Mouse (Mus musculus): ENCODE measurements around the gene Pcsk5.

DNA sequence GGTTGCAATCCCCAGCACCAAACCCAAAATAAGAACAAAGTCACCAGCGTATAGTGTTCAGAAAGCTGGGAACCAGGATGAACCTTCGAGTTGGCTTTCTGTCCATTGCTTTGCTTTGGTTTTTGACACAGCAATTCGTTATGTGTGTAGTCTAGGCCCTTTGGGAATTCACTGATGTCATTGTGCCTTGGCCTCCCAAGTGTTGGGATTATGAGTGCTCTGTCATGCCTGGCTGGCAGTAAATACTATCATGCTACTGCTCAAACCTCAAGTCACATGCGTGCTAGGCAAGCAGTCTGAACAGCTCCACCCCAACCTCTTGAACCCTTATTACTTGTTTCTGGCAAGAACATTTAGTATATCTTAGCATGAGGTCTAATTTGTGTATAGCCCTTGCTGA, 434.3 kb downstream of the Pcsk5 start:
- TF ChIP-seq POLR2A (IDR thresholded peaks at IDR 0.05; ENCODE audit: insufficient read length, low read depth) (no peak), TCF12 (IDR thresholded peaks at IDR 0.05; ENCODE audit: insufficient read depth, poor library complexity, severe bottlenecking) (no peak), SRF (IDR thresholded peaks at IDR 0.05; ENCODE audit: control insufficient read depth, insufficient read length, low read depth) (no peak), CEBPB (IDR thresholded peaks at IDR 0.05; ENCODE audit: insufficient read depth, poor library complexity, severe bottlenecking) (no peak), POLR2AphosphoS2 (IDR thresholded peaks at IDR 0.05; ENCODE audit: insufficient read length, low read depth) (no peak), MAX (IDR thresholded peaks at IDR 0.05; ENCODE audit: low read depth) (no peak), E2F4 (IDR thresholded peaks at IDR 0.05; ENCODE audit: insufficient read depth) (no peak), MYOD1 (IDR thresholded peaks at IDR 0.05; ENCODE audit: control insufficient read depth in 1 of 3, insufficient read length in 2 of 3, low read depth in 2 of 3) (no peak), MYOG (IDR thresholded peaks at IDR 0.05; ENCODE audit: control insufficient read depth in 1 of 3, insufficient read depth in 1 of 3, insufficient read length in 2 of 3, low read depth in 2 of 3) (no peak), REST (IDR thresholded peaks at IDR 0.05; ENCODE audit: insufficient read depth, insufficient read length) (no peak), USF1 (IDR thresholded peaks at IDR 0.05; ENCODE audit: low read depth) (no peak)

Data from myocyte (in vitro differentiated cells).